Mouse (Mus musculus): ENCODE measurements at regions not wholly inside any gene's neighbourhood (a gene's known extent, or its start where the extent isn't known, plus 50 kb on each side); places are given as distances from the start of the nearest gene placed in this dataset.

DNA sequence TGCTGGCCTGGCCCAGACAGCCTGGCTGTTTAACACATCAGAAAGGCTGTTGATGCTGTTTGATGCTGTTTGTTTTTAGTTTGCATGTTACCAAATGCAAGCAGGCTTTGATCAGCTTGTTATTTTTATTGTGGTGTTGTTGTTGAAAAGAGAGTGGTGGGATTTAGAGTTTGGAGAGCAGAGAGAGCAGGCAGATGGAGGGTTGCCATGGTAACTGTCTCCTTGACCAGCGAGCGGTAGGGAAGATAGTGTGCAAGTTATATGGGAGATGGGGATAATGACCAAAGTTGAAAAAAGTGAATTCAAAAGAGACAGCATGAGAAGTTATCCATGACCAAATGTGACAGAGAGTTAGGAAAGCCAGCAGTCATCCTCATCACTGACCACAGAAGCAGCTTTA, 83.3 kb downstream of the Cmc2 start:
- H3K9me3 ChIP-seq (replicated peaks; ENCODE audit: control insufficient read depth, low read length, poor library complexity, severe bottlenecking): no peaks in the 10 kb centered on the region
- H3K4me3 ChIP-seq (ENCODE audit: low read depth, low read length): no peak overlapping the region
- H3K4me2 ChIP-seq (ENCODE audit: low read length): no peak overlapping the region
- H3K36me3 ChIP-seq (ENCODE audit: control insufficient read depth, insufficient read depth, low read length): no peaks in the 10 kb centered on the region
- 17% methylated on average over 2 of the region's 2 CpGs for WGBS
- H3K27me3 ChIP-seq (ENCODE audit: control insufficient read depth, insufficient read depth, low read depth, low read length): no peaks in the 10 kb centered on the region
- H3K27ac ChIP-seq (ENCODE audit: low read length): peak overlapping the region; percentile 10; the same call in 1 of the 2 replicates
- ATAC-seq: no peak
- H3K9ac ChIP-seq (ENCODE audit: low read depth, low read length): no peak overlapping the region
- H3K4me1 ChIP-seq (ENCODE audit: control insufficient read depth, insufficient read depth, low read length): 0 out of 2 replicates have a peak, but pooled peaks cover 2% of the 10 kb centered on the region

DNA sequence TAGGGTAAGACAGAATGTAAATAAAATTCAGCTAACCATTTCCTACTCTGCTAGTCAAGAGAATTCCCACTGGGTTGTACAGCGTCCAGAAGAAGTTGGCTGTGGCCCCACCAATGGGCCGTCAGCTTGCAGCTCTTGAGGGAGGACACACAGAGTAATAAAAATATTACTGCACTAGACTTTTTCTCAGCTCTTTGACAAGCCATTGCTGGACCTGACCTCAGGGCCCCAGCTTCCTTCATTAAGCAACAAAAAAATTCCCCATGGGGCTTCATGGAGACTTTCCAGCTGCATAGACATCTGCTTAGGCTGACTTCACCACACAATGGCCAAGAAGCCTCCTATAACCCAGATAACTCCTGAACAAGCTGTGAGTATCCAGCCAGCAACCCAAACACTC, 89.1 kb downstream of the Cmc2 start:
- H3K9ac ChIP-seq (ENCODE audit: low read depth, low read length): no peak overlapping the region
- H3K4me1 ChIP-seq (ENCODE audit: control insufficient read depth, insufficient read depth, low read length): no peaks in the 10 kb centered on the region
- no peak overlapping the region for H3K4me3 ChIP-seq (ENCODE audit: low read depth, low read length)
- no peaks in the 10 kb centered on the region for H3K27me3 ChIP-seq (ENCODE audit: control insufficient read depth, insufficient read depth, low read depth, low read length)
- no peak for ATAC-seq
- H3K4me2 ChIP-seq (ENCODE audit: low read length): no peak overlapping the region
- no peaks in the 10 kb centered on the region for H3K36me3 ChIP-seq (ENCODE audit: control insufficient read depth, insufficient read depth, low read length)
- no peak overlapping the region for H3K27ac ChIP-seq (ENCODE audit: low read length)
- H3K9me3 ChIP-seq (replicated peaks; ENCODE audit: control insufficient read depth, low read length, poor library complexity, severe bottlenecking): no peaks in the 10 kb centered on the region
- 72% methylated on average over 2 of the region's 2 CpGs for WGBS

DNA sequence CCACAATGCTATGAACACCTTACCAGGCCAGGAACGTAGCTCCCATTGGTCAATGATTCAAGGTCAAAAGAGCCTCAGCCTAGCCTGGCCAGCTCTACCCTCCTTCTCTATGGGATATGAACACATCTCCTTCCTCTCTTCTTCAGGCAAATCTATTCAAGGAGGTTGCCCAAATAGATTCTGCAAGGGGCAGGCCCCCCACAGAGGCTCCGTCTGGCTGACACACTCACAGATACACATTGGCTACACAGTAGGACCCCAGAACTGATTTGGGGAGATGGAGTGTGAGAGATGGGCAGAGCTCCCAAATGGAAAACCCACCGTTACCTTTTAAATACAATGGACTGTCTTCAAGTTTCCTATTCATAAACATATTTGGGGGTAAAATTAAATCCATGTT, 91.6 kb downstream of the Cmc2 start:
- no peak for ATAC-seq
- Histone ChIP-seq H3K27ac (ENCODE audit: low read length) (no peak overlapping the region), H3K4me1 (ENCODE audit: control insufficient read depth, insufficient read depth, low read length) (no peaks in the 10 kb centered on the region), H3K9ac (ENCODE audit: low read depth, low read length) (no peak overlapping the region), H3K27me3 (ENCODE audit: control insufficient read depth, insufficient read depth, low read depth, low read length) (no peaks in the 10 kb centered on the region), H3K9me3 (replicated peaks; ENCODE audit: control insufficient read depth, low read length, poor library complexity, severe bottlenecking) (no peaks in the 10 kb centered on the region), H3K36me3 (ENCODE audit: control insufficient read depth, insufficient read depth, low read length) (no peaks in the 10 kb centered on the region), H3K4me2 (ENCODE audit: low read length) (no peak overlapping the region), H3K4me3 (ENCODE audit: low read depth, low read length) (no peak overlapping the region)
- WGBS: 76% methylated on average over 3 of the region's 3 CpGs

DNA sequence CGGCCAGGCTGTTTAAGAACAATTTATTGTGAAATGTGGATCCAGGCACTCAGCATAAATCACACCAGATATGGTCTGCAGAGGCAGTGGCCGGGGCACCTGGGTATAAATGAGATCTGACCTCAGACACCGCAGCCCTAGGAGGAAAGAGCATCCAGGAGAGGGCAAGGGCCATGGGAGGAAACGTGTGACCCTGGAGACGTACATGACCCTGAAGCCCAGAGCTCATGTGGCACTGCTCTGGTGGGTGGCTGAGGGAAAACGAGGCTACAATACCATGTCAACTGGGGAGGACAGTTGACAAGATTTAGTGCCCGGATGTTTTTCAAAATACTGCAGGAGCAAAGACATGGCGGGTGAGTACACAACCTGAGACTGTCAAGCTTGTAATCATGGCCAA, 93.0 kb downstream of the Cmc2 start:
- Histone ChIP-seq H3K4me2 (ENCODE audit: low read length) (no peak overlapping the region), H3K4me3 (ENCODE audit: low read depth, low read length) (no peak overlapping the region), H3K4me1 (ENCODE audit: control insufficient read depth, insufficient read depth, low read length) (no peaks in the 10 kb centered on the region), H3K9me3 (replicated peaks; ENCODE audit: control insufficient read depth, low read length, poor library complexity, severe bottlenecking) (no peaks in the 10 kb centered on the region), H3K27ac (ENCODE audit: low read length) (no peak overlapping the region), H3K9ac (ENCODE audit: low read depth, low read length) (no peak overlapping the region), H3K36me3 (ENCODE audit: control insufficient read depth, insufficient read depth, low read length) (no peaks in the 10 kb centered on the region), H3K27me3 (ENCODE audit: control insufficient read depth, insufficient read depth, low read depth, low read length) (no peaks in the 10 kb centered on the region)
- ATAC-seq: no peak
- 90% methylated on average over 8 of the region's 8 CpGs for WGBS

DNA sequence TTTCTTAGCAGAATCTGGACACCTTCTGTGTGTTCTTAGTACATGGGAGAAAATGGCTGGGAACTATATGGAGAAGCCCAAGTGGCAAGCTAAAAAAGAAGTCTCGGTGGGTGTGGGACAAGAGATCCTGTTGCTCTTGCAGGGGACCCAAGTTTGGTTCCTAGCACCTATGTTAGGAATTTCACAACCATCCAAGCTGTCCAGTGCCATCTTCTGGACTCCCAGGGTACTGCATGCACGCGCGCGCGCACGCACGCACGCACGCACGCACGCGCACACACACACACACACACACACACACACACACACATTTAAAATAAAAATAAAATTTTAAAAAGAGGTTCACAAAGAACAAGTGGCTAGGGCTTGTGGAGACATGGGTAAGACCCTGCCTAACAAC, 94.1 kb downstream of the Cmc2 start:
- no peak overlapping the region for H3K4me2 ChIP-seq (ENCODE audit: low read length)
- WGBS: 98% methylated on average over 13 of the region's 13 CpGs
- H3K4me3 ChIP-seq (ENCODE audit: low read depth, low read length): no peak overlapping the region
- no peaks in the 10 kb centered on the region for H3K4me1 ChIP-seq (ENCODE audit: control insufficient read depth, insufficient read depth, low read length)
- no peaks in the 10 kb centered on the region for H3K36me3 ChIP-seq (ENCODE audit: control insufficient read depth, insufficient read depth, low read length)
- no peaks in the 10 kb centered on the region for H3K27me3 ChIP-seq (ENCODE audit: control insufficient read depth, insufficient read depth, low read depth, low read length)
- no peak for ATAC-seq
- no peak overlapping the region for H3K9ac ChIP-seq (ENCODE audit: low read depth, low read length)
- no peak overlapping the region for H3K27ac ChIP-seq (ENCODE audit: low read length)
- no peaks in the 10 kb centered on the region for H3K9me3 ChIP-seq (replicated peaks; ENCODE audit: control insufficient read depth, low read length, poor library complexity, severe bottlenecking)

DNA sequence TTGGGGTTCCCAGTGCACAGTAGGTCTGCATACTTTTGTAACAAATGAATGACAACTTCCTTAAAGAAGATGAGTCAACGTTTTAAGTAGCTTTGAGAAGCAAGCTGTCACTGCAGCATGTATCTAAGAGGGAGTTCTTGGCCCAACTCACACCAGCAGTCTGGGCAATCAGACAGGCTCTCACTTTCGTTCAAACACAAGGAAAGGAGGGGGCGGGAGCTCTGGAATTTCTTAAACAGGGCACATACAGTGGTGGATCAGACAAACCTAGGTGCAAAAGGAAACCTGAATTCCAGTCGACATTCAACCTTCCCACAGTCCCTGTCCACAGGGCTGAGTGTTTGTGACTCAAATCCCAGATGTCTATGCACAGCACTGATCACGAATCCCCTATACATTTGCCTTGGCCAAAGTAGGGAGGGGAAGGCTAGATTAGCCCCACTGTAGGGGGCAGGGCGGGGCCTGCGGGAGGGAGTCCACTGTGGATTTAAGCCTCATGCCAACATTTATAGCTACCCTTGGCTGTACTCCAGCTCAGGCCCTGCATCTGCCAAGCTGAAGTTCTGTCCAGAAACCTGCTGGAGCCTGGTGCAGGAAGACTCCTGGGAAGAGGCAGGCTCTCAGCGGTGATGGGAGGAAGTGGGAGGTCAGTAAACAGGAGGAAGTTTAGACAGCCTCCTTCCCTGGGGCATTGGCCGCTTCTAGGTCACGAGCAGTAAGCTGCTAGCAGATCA, 81.5 kb upstream of the Cdyl2 start:
- 64% methylated on average over 10 of the region's 10 CpGs for WGBS
- H3K4me3 ChIP-seq (ENCODE audit: low read depth, low read length): no peak overlapping the region
- ATAC-seq: no peak

DNA sequence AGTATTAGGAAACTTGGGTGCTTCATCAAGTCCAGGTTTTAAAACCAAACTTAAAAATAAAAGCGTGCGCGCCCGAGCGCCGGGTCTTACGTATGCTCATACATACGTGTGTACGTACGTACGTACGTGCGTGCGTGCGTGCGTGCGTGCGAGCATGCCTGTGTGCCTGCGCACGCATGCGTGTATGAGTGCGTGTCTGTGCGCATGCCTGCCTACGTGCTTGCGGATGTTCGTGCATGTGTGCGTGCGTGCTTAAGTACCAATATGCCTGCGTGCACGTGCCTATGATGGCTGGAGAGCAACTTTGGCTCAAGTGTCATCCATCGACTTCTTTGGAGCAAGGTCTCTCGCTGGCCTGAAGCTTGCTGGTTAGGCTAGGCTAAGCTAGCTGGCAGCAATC, 68.5 kb upstream of the Cdyl2 start:
- H3K36me3 ChIP-seq (ENCODE audit: control insufficient read depth, insufficient read depth, low read length): no peaks in the 10 kb centered on the region
- no peaks in the 10 kb centered on the region for H3K27me3 ChIP-seq (ENCODE audit: control insufficient read depth, insufficient read depth, low read depth, low read length)
- H3K9me3 ChIP-seq (replicated peaks; ENCODE audit: control insufficient read depth, low read length, poor library complexity, severe bottlenecking): no peaks in the 10 kb centered on the region
- no peak for ATAC-seq
- H3K4me2 ChIP-seq (ENCODE audit: low read length): no peak overlapping the region
- no peaks in the 10 kb centered on the region for H3K4me1 ChIP-seq (ENCODE audit: control insufficient read depth, insufficient read depth, low read length)
- H3K9ac ChIP-seq (ENCODE audit: low read depth, low read length): no peak overlapping the region
- H3K4me3 ChIP-seq (ENCODE audit: low read depth, low read length): no peak overlapping the region
- no peak overlapping the region for H3K27ac ChIP-seq (ENCODE audit: low read length)
- 96% methylated on average over 32 of the region's 32 CpGs for WGBS

More for the DNA sequence above, 81.5 kb upstream of the Cdyl2 start:
- Histone ChIP-seq H3K36me3 (ENCODE audit: control insufficient read depth, insufficient read depth, low read length) (no peaks in the 10 kb centered on the region), H3K4me2 (ENCODE audit: low read length) (no peak overlapping the region), H3K4me1 (ENCODE audit: control insufficient read depth, insufficient read depth, low read length) (no peaks in the 10 kb centered on the region), H3K9ac (ENCODE audit: low read depth, low read length) (no peak overlapping the region), H3K27ac (ENCODE audit: low read length) (no peak overlapping the region), H3K27me3 (ENCODE audit: control insufficient read depth, insufficient read depth, low read depth, low read length) (no peaks in the 10 kb centered on the region), H3K9me3 (replicated peaks; ENCODE audit: control insufficient read depth, low read length, poor library complexity, severe bottlenecking) (no peaks in the 10 kb centered on the region)

DNA sequence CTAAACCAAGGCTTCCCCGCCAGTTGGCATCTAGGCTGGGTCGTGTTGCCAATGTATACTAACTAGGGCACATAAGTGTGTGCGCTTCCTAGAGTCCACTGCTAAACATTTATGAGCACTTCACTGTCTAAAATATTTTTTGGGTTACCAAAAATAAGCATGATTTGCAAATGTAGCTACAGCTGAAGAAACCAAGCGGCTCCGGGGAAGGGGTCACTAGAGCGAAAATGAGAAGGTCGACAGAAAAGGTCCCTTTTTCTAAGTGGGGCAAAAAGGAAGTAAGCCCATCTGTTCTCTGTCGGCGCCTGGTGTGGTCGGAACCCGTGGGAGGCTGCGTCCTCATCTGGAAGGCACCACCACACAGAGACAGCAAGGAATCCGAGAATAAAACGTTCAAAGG, 67.8 kb upstream of the Cdyl2 start:
- Histone ChIP-seq H3K27me3 (ENCODE audit: control insufficient read depth, insufficient read depth, low read depth, low read length) (no peaks in the 10 kb centered on the region), H3K4me2 (ENCODE audit: low read length) (no peak overlapping the region), H3K4me1 (ENCODE audit: control insufficient read depth, insufficient read depth, low read length) (no peaks in the 10 kb centered on the region), H3K27ac (ENCODE audit: low read length) (no peak overlapping the region), H3K36me3 (ENCODE audit: control insufficient read depth, insufficient read depth, low read length) (no peaks in the 10 kb centered on the region), H3K4me3 (ENCODE audit: low read depth, low read length) (no peak overlapping the region), H3K9ac (ENCODE audit: low read depth, low read length) (no peak overlapping the region), H3K9me3 (replicated peaks; ENCODE audit: control insufficient read depth, low read length, poor library complexity, severe bottlenecking) (no peaks in the 10 kb centered on the region)
- ATAC-seq: no peak
- 85% methylated on average over 14 of the region's 14 CpGs for WGBS

DNA sequence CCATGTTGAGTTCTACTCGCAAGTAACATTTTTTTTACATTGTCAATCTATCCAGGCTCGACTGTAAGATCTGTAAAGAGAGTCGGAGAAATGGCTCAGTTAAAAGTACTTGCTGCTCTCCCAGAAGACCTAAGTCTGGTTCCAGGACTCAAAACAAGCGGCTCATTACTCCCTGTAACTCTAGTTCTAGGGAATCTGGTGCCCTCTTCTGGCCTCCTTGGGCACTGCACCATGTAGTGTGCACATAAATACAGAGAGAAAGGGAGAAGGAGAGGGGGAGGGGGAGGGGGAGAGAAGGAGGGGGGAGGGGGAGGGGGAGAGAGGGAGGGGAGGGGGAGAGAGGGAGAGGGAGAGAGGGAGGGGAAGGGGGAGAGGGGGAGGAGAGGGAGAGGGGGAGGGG, 66.2 kb upstream of the Cdyl2 start:
- WGBS: 93% methylated on average over 4 of the region's 4 CpGs
- Histone ChIP-seq H3K27ac (ENCODE audit: low read length) (no peak overlapping the region), H3K9ac (ENCODE audit: low read depth, low read length) (no peak overlapping the region), H3K27me3 (ENCODE audit: control insufficient read depth, insufficient read depth, low read depth, low read length) (no peaks in the 10 kb centered on the region), H3K9me3 (replicated peaks; ENCODE audit: control insufficient read depth, low read length, poor library complexity, severe bottlenecking) (no peaks in the 10 kb centered on the region), H3K4me2 (ENCODE audit: low read length) (no peak overlapping the region), H3K36me3 (ENCODE audit: control insufficient read depth, insufficient read depth, low read length) (no peaks in the 10 kb centered on the region), H3K4me3 (ENCODE audit: low read depth, low read length) (no peak overlapping the region), H3K4me1 (ENCODE audit: control insufficient read depth, insufficient read depth, low read length) (no peaks in the 10 kb centered on the region)
- ATAC-seq: no peak
